Mouse (Mus musculus): Measurements from ENCODE around the gene Ppp4r1. TPM values are rescaled to one million over a fixed set of nuclear protein-coding genes. Genes with fewer than 3 reads are reported as not detected.

Ppp4r1 gene
- polyA plus RNA-seq, 1 experiment from 2014 or later, result 42.9 TPM

DNA sequence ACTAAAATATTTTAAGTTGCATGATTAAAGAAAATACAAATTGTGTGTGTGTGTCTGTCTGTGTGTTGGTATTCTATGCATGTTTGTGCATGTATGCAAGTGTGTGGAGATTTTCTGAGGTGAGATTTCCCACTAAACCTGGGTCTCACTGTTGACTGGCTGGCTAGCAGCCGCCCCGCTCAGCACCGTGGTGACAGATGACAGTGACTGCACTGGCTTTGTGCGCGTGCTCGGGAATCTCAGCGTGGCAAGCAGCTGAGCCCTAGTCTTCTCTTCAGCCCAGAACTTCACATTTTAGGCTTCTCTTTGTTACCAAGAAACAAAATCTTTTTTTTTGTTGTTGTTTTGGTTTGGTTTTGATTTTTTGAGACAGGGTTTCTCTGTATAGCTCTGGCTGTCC, 13.7 kb downstream of the Ppp4r1 start:
- no peaks in the 10 kb centered on the region for H3K27me3 ChIP-seq (ENCODE audit: insufficient read depth, poor library complexity, severe bottlenecking)
- no peaks in the 10 kb centered on the region for H3K9me3 ChIP-seq
- 71% methylated on average over 7 of the region's 7 CpGs for WGBS
- H3K4me1 ChIP-seq, result peaks cover 15% of the 10 kb centered on the region
- H3K4me3 ChIP-seq, result no peak overlapping the region
- H3K27ac ChIP-seq, result no peak overlapping the region
- H3K36me3 ChIP-seq, result peaks cover 8% of the 10 kb centered on the region; the same call in 1 of the 2 replicates
- no peak for DNase-seq (ENCODE audit: low spot score)

- Histone ChIP-seq H3K9me3 (no peaks in the 10 kb centered on the region), H3K27me3 (ENCODE audit: insufficient read depth, poor library complexity, severe bottlenecking) (no peaks in the 10 kb centered on the region), H3K27ac (no peak overlapping the region), H3K36me3 (peaks cover 12% of the 10 kb centered on the region; the same call in 1 of the 2 replicates), H3K4me3 (no peak overlapping the region), H3K4me1 (peaks cover 21% of the 10 kb centered on the region)
- WGBS, result 63% methylated on average over 4 of the region's 4 CpGs
- no peak for DNase-seq (ENCODE audit: low spot score)
Measured at GRCm38 (mm10) chr17:65798446-65798845, 16.1 kb downstream of the Ppp4r1 start.

DNA sequence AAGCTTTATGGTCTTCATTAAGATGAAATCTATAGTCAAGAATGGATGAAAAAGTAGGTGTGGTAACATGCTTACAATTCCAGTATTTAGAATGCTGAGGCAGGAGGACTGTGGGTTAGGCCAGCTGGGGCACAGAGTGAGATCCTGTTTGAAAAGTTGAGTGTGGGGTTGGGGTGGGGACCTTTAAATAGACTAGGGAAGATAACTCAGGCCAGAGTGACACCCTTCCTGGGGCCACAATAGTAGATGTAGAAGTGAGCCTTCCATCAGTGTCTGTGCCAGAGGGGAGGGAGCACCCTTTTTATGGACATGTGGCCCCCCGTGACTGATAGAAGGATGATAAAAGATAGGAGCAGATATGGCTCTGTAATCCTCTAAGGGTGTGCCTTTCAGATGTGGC, 17.0 kb downstream of the Ppp4r1 start:
- H3K4me1 ChIP-seq, result peaks cover 18% of the 10 kb centered on the region
- peaks cover 16% of the 10 kb centered on the region; the same call in 1 of the 2 replicates for H3K36me3 ChIP-seq
- no peak overlapping the region for H3K27ac ChIP-seq
- DNase-seq (ENCODE audit: low spot score), result no peak
- no peak overlapping the region for H3K4me3 ChIP-seq
- H3K9me3 ChIP-seq, result no peaks in the 10 kb centered on the region
- no peaks in the 10 kb centered on the region for H3K27me3 ChIP-seq (ENCODE audit: insufficient read depth, poor library complexity, severe bottlenecking)
- 69% methylated on average over 1 of the region's 1 CpGs for WGBS

- 96% methylated on average over 6 of the region's 6 CpGs for WGBS
- Histone ChIP-seq H3K4me1 (peaks cover 15% of the 10 kb centered on the region), H3K4me3 (no peak overlapping the region), H3K36me3 (peaks cover 16% of the 10 kb centered on the region), H3K9me3 (no peaks in the 10 kb centered on the region), H3K27ac (no peak overlapping the region), H3K27me3 (ENCODE audit: insufficient read depth, poor library complexity, severe bottlenecking) (no peaks in the 10 kb centered on the region)
- no peak for DNase-seq (ENCODE audit: low spot score)
Measured at GRCm38 (mm10) chr17:65800451-65800850, 18.1 kb downstream of the Ppp4r1 start.

- Histone ChIP-seq H3K9me3 (no peaks in the 10 kb centered on the region), H3K36me3 (peaks cover 20% of the 10 kb centered on the region), H3K27me3 (ENCODE audit: insufficient read depth, poor library complexity, severe bottlenecking) (no peaks in the 10 kb centered on the region), H3K4me1 (peaks cover 15% of the 10 kb centered on the region), H3K4me3 (no peak overlapping the region), H3K27ac (no peak overlapping the region)
- 70% methylated on average over 4 of the region's 4 CpGs for WGBS
- no peak for DNase-seq (ENCODE audit: low spot score)
Measured at GRCm38 (mm10) chr17:65802026-65802425, 19.7 kb downstream of the Ppp4r1 start.

DNA sequence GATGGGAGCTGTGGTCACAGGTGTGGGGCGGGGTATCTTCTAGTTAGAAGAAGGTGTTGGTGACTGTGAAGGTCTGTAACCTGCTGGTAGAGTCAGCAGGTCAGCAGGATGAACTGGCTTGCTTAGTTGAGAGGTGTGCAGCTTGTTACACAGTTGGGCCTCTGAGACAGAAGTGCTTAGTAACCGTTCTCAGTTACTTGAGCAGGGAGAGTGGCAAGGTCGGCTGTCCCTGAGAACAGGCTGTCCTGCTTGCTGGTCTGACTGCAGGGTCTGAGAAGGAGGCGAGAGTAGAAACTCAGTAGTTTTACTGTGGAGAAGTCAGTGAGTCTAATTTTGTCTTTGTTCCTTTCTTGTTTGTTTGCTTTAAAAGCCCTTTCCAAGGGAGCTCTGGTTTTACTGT, 23.6 kb downstream of the Ppp4r1 start:
- no peak for DNase-seq (ENCODE audit: low spot score)
- H3K4me3 ChIP-seq, result no peak overlapping the region
- H3K27me3 ChIP-seq (ENCODE audit: insufficient read depth, poor library complexity, severe bottlenecking), result no peaks in the 10 kb centered on the region
- peaks cover 6% of the 10 kb centered on the region for H3K4me1 ChIP-seq
- H3K36me3 ChIP-seq, result peaks cover 35% of the 10 kb centered on the region
- no peak overlapping the region for H3K27ac ChIP-seq
- no peaks in the 10 kb centered on the region for H3K9me3 ChIP-seq
- 68% methylated on average over 4 of the region's 4 CpGs for WGBS

- H3K9me3 ChIP-seq, result no peaks in the 10 kb centered on the region
- DNase-seq (ENCODE audit: low spot score), result no peak
- H3K4me1 ChIP-seq, result peaks cover 6% of the 10 kb centered on the region
- no peak overlapping the region for H3K27ac ChIP-seq
- H3K4me3 ChIP-seq, result no peak overlapping the region
- 82% methylated on average over 2 of the region's 2 CpGs for WGBS
- peaks cover 39% of the 10 kb centered on the region for H3K36me3 ChIP-seq
- H3K27me3 ChIP-seq (ENCODE audit: insufficient read depth, poor library complexity, severe bottlenecking), result no peaks in the 10 kb centered on the region
Measured at GRCm38 (mm10) chr17:65806416-65806815, 24.0 kb downstream of the Ppp4r1 start.

- Histone ChIP-seq H3K27me3 (ENCODE audit: insufficient read depth, poor library complexity, severe bottlenecking) (no peaks in the 10 kb centered on the region), H3K4me1 (no peaks in the 10 kb centered on the region), H3K27ac (no peak overlapping the region), H3K36me3 (peaks cover 65% of the 10 kb centered on the region), H3K4me3 (no peak overlapping the region), H3K9me3 (no peaks in the 10 kb centered on the region)
- DNase-seq (ENCODE audit: low spot score), result no peak
- WGBS, result 87% methylated on average over 5 of the region's 5 CpGs
Measured at GRCm38 (mm10) chr17:65811032-65811431, 28.7 kb downstream of the Ppp4r1 start.

DNA sequence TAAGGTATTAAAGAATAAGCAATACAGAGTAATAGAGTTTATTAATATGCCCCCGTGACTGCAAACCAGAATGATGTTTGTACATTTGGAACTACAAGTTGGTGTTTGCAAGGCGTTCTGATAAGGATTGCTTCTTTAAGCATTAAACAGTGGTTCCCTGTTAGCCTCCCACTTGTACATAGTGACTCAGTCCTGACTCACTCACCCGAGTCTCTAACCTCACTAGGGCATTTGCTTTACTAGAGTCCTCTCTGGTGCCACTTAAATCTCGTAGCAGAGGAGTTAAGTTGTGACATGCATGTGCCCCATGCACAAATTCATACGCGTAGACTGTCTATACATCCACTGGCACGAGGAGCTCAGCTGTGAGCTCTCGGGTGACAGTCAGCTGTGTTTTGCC, 31.4 kb downstream of the Ppp4r1 start:
- WGBS, result 89% methylated on average over 8 of the region's 8 CpGs
- H3K4me3 ChIP-seq, result no peak overlapping the region

DNA sequence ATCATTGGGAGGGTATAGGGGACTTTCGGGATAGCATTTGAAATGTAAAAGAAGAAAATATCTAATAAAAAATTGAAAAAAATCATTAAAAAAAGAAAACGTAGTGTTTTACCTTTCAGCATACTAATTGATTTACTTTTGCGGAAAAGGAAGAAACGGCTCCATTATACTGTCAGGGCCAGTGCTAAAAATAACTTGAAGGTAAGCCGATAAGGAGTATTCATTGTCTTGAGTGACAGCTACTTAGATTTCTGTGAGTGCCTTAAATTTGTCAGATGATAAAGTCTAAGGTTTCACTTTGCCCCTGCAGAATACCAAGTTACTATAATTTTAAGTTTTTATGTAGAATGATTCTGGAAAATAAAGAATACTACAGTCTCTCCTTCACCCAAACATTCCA, 37.8 kb downstream of the Ppp4r1 start:
- 56% methylated on average over 5 of the region's 5 CpGs for WGBS
- Histone ChIP-seq H3K27me3 (ENCODE audit: insufficient read depth, poor library complexity, severe bottlenecking) (no peaks in the 10 kb centered on the region), H3K9me3 (no peaks in the 10 kb centered on the region), H3K36me3 (peaks cover 67% of the 10 kb centered on the region), H3K4me3 (no peak overlapping the region), H3K27ac (no peak overlapping the region), H3K4me1 (peaks cover 20% of the 10 kb centered on the region)
- DNase-seq (ENCODE audit: low spot score), result no peak

More for the DNA sequence above, 31.4 kb downstream of the Ppp4r1 start:
- H3K27ac ChIP-seq, result no peak overlapping the region
- DNase-seq (ENCODE audit: low spot score), result no peak
- H3K9me3 ChIP-seq, result no peaks in the 10 kb centered on the region
- H3K27me3 ChIP-seq (ENCODE audit: insufficient read depth, poor library complexity, severe bottlenecking), result no peaks in the 10 kb centered on the region
- H3K4me1 ChIP-seq, result peaks cover under 1% of the 10 kb centered on the region
- peaks cover 83% of the 10 kb centered on the region for H3K36me3 ChIP-seq

DNA sequence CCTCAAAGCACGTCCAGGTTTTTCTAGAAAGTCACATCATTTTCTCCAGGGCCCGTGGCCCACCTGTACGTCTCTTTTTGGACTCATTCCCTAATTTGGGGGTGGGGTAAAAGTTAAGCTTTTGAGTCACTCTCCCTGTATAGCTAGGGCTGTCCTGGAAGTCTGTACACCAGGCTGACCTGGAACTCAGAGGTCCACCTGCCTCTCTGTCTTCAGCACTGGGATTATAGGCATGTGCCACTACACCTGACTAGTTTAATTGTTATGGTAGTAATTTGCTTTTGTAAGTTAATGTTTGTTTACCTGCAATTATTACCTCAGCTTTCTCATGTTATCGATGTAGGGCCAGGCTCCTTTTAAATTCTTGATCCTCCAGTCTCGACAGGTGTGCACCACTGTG, 40.0 kb downstream of the Ppp4r1 start:
- Histone ChIP-seq H3K9me3 (no peaks in the 10 kb centered on the region), H3K4me1 (peaks cover 20% of the 10 kb centered on the region), H3K27me3 (ENCODE audit: insufficient read depth, poor library complexity, severe bottlenecking) (no peaks in the 10 kb centered on the region), H3K4me3 (no peak overlapping the region), H3K27ac (no peak overlapping the region), H3K36me3 (peaks cover 56% of the 10 kb centered on the region)
- no peak for DNase-seq (ENCODE audit: low spot score)
- 89% methylated on average over 5 of the region's 5 CpGs for WGBS

DNA sequence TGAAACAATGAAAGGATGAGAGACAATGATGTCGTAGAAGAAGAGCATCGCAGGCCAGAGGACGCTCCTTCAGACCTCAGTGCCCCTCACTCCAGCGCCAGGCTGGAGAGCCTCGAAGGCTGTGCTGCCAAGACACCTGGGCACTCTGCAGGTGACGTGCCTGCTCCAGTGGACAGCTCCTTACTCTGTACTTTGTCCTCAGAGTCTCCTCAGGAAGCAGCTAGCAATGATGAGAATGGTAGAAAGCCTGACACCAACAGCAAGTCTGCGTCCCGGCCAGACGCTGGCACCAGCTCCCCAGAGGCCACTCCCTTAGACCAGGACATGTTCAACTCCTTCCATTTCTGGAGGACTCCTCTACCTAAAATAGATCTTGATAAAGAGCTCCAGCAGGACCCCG, 41.9 kb downstream of the Ppp4r1 start:
- WGBS, result 83% methylated on average over 10 of the region's 10 CpGs
- Histone ChIP-seq H3K27ac (no peak overlapping the region), H3K27me3 (ENCODE audit: insufficient read depth, poor library complexity, severe bottlenecking) (no peaks in the 10 kb centered on the region), H3K4me3 (no peak overlapping the region), H3K4me1 (peaks cover 18% of the 10 kb centered on the region; the same call in 1 of the 2 replicates), H3K36me3 (peaks cover 64% of the 10 kb centered on the region), H3K9me3 (no peaks in the 10 kb centered on the region)
- DNase-seq (ENCODE audit: low spot score), result no peak

DNA sequence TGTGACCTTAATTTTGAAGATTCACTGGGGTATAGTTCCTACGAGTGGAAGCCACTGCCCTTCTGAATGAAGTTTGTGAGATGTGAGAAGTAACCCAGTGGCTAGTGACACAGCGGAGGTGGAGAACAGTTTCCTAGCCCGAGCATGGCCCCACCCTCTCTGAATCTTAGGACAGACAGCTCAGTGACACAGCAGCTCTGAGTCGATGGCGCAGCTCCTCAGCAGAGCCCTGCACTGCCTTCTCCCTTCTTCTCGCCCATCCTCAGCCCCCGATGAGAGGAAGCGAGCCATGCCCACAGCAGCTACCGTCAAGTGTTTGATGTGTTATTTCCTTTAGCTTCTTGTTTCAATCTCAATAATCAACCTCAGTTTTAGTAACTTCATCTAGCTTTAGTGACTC, 43.9 kb downstream of the Ppp4r1 start:
- peaks cover 10% of the 10 kb centered on the region; the same call in 1 of the 2 replicates for H3K4me1 ChIP-seq
- H3K4me3 ChIP-seq, result no peak overlapping the region
- no peak overlapping the region for H3K27ac ChIP-seq
- no peaks in the 10 kb centered on the region for H3K27me3 ChIP-seq (ENCODE audit: insufficient read depth, poor library complexity, severe bottlenecking)
- no peaks in the 10 kb centered on the region for H3K9me3 ChIP-seq
- peaks cover 77% of the 10 kb centered on the region for H3K36me3 ChIP-seq
- DNase-seq (ENCODE audit: low spot score), result no peak
- WGBS, result 75% methylated on average over 9 of the region's 9 CpGs

DNA sequence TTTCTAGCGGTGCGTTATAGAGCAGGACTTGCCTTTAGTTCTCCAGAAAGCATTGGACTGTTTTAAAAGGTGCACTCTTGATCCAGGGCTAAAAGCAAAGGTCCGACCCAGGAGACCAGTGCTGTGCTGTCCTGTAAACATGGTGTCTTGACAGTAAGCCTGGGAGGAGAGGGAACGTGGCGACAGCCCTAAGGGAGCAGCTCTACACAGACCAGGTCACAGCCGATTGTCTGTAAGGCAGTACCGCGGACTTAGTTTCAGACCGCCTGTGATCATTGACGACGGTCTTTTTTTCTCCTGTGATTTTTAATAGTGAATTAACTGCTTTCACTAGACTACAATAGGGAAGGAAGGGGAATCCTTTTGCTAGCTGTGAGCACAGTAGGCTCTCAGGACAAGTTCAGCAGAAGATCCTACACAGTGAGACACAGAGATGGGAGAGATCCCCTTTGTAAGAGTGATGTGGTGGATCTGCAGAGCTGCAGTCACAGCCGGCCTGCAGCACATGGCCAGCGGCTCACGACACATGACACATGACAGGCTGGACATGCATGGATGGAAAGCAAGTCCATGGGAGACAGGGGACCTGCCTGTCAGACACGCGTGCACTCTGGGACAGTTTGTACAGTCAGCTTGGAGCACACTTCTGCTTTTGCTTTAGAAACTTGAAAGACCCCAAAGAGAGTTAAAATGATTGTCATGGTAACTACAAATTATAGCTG, 44.9 kb downstream of the Ppp4r1 start:
- WGBS, result 87% methylated on average over 16 of the region's 16 CpGs
- Histone ChIP-seq H3K4me1 (peaks cover 10% of the 10 kb centered on the region; the same call in 1 of the 2 replicates), H3K36me3 (peaks cover 78% of the 10 kb centered on the region)

More for the DNA sequence above, 44.9 kb downstream of the Ppp4r1 start:
- DNase-seq (ENCODE audit: low spot score), result no peak
- Histone ChIP-seq H3K4me3 (no peak overlapping the region), H3K27ac (no peak overlapping the region), H3K9me3 (no peaks in the 10 kb centered on the region), H3K27me3 (ENCODE audit: insufficient read depth, poor library complexity, severe bottlenecking) (no peaks in the 10 kb centered on the region)

Data from heart, embryonic 10.5 days (tissue).